Mouse (Mus musculus) left cerebral cortex, postnatal 10 days (tissue): ENCODE data around the gene Gm10251. TPM values are rescaled to one million over a fixed set of nuclear protein-coding genes. Genes with fewer than 3 reads are reported as not detected.
A peak's percentile ranks its signal among the peaks of the same experiment; 100 is the strongest.
"Not testable (repeated sequence)": the region's sequence is repeated elsewhere in the genome, so short reads cannot be mapped to it uniquely, and the experiment has no call there.

Source experiments
- DNase-seq, 2 experiments: peaks; one replicate each; pipeline ENCODE4 v3.0.0; 2021 to 2022; ENCODE audit warnings: low spot score in 2 of 2, mixed read lengths in 1 of 2; ENCODE audit errors: extremely low spot score in 1 of 2
- intact Hi-C: fragments of 180-260 bp; cut with DNase I; formaldehyde crosslinking; loops from one replicate; pipeline ENCODE4 v1.15.1; 2025
- total RNA-seq, 2 experiments: library from RNA; stranded (reverse); gene quantifications; 2 replicates each; pipeline ENCODE4 v1.2.3; 2021

Gene Gm10251
- total RNA-seq = not detected

DNA sequence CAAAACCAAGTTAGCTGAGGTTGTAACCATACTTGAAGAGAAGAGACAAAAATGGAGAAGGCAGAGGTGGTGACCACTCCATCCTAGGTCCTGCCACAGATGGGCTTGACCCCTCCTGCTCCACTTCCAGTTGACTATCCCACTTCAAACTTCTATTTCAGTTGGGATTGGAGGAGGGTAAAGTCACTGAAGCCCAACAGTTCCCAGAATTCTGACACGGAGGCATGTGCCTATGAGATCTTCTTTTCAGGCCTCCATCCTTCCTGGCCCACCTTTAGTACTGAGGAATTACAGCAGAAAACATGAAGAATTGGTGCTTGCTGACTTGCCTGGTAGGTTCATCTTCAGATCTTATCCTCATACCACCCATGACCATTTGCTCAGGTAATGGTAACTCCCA lies at the start of gene Gm10251:
Gene Gm10251 (minus strand): TSS at position 101 of the 400 bp plus-strand sequence.
- DNase-seq, intact Hi-C loops: not testable (repeated sequence)

DNA sequence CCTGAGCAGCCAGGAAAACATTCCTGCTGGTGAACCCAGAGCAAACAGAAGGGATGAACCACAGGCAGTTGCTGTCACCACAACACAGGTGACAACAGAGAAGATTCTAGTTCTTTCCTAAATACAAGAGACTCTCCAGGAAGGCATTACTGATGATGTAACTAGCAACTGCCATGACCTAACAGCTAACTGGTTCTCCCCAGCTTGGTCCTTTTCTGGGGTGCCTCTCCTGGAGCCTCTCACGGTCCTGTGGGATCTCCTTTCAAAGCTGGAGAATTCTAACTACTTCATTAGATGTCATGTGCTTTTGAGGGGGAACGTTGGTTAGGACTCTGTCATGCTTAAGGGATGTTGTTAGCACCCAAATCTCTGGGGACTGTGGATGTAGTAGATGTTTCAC lies 36.2 kb upstream of the Gm10251 start, which contains the start of gene Gm8050:
Gene Gm8050 (minus strand): TSS at position 101 of the 400 bp plus-strand sequence.
- DNase-seq, intact Hi-C loops: not testable (repeated sequence)

DNA sequence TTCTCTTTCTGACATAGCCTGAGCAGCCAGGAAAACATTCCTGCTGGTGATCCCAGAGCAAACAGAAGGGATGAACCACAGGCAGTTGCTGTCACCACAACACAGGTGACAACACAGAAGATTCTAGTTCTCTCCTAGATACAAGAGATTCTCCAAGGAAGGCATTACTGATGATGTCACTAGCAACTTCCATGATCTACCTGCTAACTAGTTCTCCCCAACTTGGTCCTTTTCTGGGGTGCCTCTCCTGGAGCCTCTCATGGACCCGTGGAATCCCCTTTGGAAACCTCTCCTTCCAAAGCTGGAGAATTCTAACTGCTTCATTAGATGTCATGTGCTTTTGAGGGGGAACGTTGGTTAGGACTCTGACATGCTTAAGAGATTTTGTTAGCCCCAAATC lies 61.7 kb downstream of the Gm10251 start, which contains the start of gene Gm3460:
Gene Gm3460 (minus strand): TSS at position 101 of the 400 bp plus-strand sequence.
- DNase-seq, intact Hi-C loops: not testable (repeated sequence)

GRCm38 (mm10) chr14:6606436-6606835 lies 77.5 kb downstream of the Gm10251 start:
- intact Hi-C loops = not testable (repeated sequence)

GRCm38 (mm10) chr14:6605004-6605403 lies 79.0 kb downstream of the Gm10251 start:
- peak; percentile 1 to 41 for DNase-seq
- intact Hi-C loops = not testable (repeated sequence)

More at GRCm38 (mm10) chr14:6606436-6606835, 77.5 kb downstream of the Gm10251 start:
- peak; percentile 1 to 18 for DNase-seq

GRCm38 (mm10) chr14:6604551-6604950 lies 79.4 kb downstream of the Gm10251 start:
- DNase-seq, intact Hi-C loops: not testable (repeated sequence)

GRCm38 (mm10) chr14:6590513-6590912 lies 93.5 kb downstream of the Gm10251 start, which contains the start of gene Gm3629:
Gene Gm3629, minus strand, starts transcription at chr14:6590613.
- DNase-seq, intact Hi-C loops: not testable (repeated sequence)

Other genes with a start within 250 kb of the Gm10251 start
- not detected for gene Gm3594, start 239.6 kb downstream of the Gm10251 start, total RNA-seq
- gene Gm8356, start 146.9 kb downstream of the Gm10251 start, total RNA-seq = not detected
- 1 to 10 TPM in 1 of 2 experiments, under 1 TPM in 1; 0.60 to 1.4 TPM for gene Gm3629, start 93.6 kb downstream of the Gm10251 start, total RNA-seq
- not detected for gene Gm3460, start 61.8 kb downstream of the Gm10251 start, total RNA-seq
- gene Gm8050, start 36.1 kb upstream of the Gm10251 start, total RNA-seq = under 1 TPM in 1 of 2 experiments, not detected in 1; 0.21 TPM
- gene Gm3636, start 58.2 kb upstream of the Gm10251 start, total RNA-seq = 1 to 10 TPM; 5.1 to 6.9 TPM
- gene Gm8362, start 90.2 kb upstream of the Gm10251 start, total RNA-seq = not detected
- 1 to 10 TPM in 1 of 2 experiments, not detected in 1; 1.0 TPM for gene Gm3642, start 156.1 kb upstream of the Gm10251 start, total RNA-seq
- 1 to 10 TPM; 4.3 to 4.5 TPM for gene Gm3667, start 205.8 kb upstream of the Gm10251 start, total RNA-seq